Mouse (Mus musculus) spleen, adult 2 months (tissue): ENCODE measurements around the gene Igdcc4. TPM values are rescaled to one million over a fixed set of nuclear protein-coding genes. Genes with fewer than 3 reads are reported as not detected.

Experiments used
- DNase-seq, 2 experiments: peaks; one replicate each; pipeline versions ENCODE4 v3.0.0 to v3.0.0-alpha.2; 2012 to 2021; ENCODE audit warnings: low spot score in 2 of 2, low read depth in 1 of 2
- H3K27ac ChIP-seq: fragments of 200-500 bp; 2 replicates; pipeline ENCODE4 v1.5.1; 2012; ENCODE audit warnings: low read length, inconsistent platforms; ENCODE audit not compliant: insufficient read depth
- H3K27me3 ChIP-seq: fragments of 200-500 bp; 2 replicates; pipeline ENCODE4 v1.6.1; 2012; ENCODE audit warnings: mild to moderate bottlenecking, moderate library complexity, low read length, inconsistent platforms; ENCODE audit not compliant: control insufficient read depth, insufficient read depth
- H3K36me3 ChIP-seq: fragments of 200-500 bp; 2 replicates; pipeline ENCODE4 v1.6.1; 2012; ENCODE audit warnings: mild to moderate bottlenecking, low read length, inconsistent platforms; ENCODE audit not compliant: control insufficient read depth, insufficient read depth
- H3K4me1 ChIP-seq: fragments of 200-500 bp; 2 replicates; pipeline ENCODE4 v1.6.1; 2011; ENCODE audit warnings: inconsistent platforms; ENCODE audit not compliant: control insufficient read depth, insufficient read depth, insufficient read length
- H3K4me3 ChIP-seq: fragments of 200-500 bp; 2 replicates; pipeline ENCODE4 v1.5.1; 2011; ENCODE audit warnings: mild to moderate bottlenecking, inconsistent platforms; ENCODE audit not compliant: insufficient read depth, insufficient read length; ENCODE audit errors: extremely low read depth
- CTCF ChIP-seq: fragments of 200-500 bp; IDR thresholded peaks from 2 replicates; pipeline ENCODE4 v1.5.1; 2011; ENCODE audit warnings: mild to moderate bottlenecking, inconsistent platforms; ENCODE audit not compliant: insufficient read depth, insufficient read length, insufficient replicate concordance; ENCODE audit errors: extremely low read depth
- POLR2A ChIP-seq: fragments of 200-500 bp; IDR thresholded peaks from 2 replicates; pipeline ENCODE4 v1.6.1; 2011; ENCODE audit warnings: low read depth, low read length, inconsistent platforms
- WGBS: fragments of 180-500 bp; shearing (Covaris S2); methylation state at CpG from one replicate; pipeline ENCODE4 v1.1.7; 2018; 5-methylcytosine and 5-hydroxymethylcytosine counted together
- polyA plus RNA-seq: library from polyadenylated mRNA; depleted of rRNA; stranded (reverse); fragments of >200 nt; gene quantifications from 2 replicates; pipeline ENCODE4 v1.2.3, GENCODE M21; 2012

Gene Igdcc4
- polyA plus RNA-seq, 1 experiment: 1.4 TPM

GRCm38 (mm10) chr9:65101686-65102376, 545 bp downstream of the Igdcc4 start:
- TF ChIP-seq POLR2A: no peak
- TF ChIP-seq CTCF: no peak
- no peaks in the 10 kb centered on the region for H3K36me3 ChIP-seq
- peaks cover 21% of the 10 kb centered on the region for H3K27me3 ChIP-seq
- WGBS: 1% methylated on average over 39 of the region's 39 CpGs
- peaks cover 6% of the 10 kb centered on the region for H3K4me1 ChIP-seq
- no peak for DNase-seq
- H3K4me3 ChIP-seq: peak overlapping the region; percentile 51
- no peak overlapping the region for H3K27ac ChIP-seq

- TF ChIP-seq POLR2A (no peak), CTCF (no peak)
- Histone ChIP-seq H3K4me1 (peaks cover 6% of the 10 kb centered on the region), H3K27me3 (peaks cover 21% of the 10 kb centered on the region), H3K4me3 (peak overlapping the region; percentile 51; the same call in 1 of the 2 replicates), H3K36me3 (no peaks in the 10 kb centered on the region), H3K27ac (no peak overlapping the region)
- WGBS: 46% methylated on average over 35 of the region's 36 CpGs
- DNase-seq: no peak
Measured at GRCm38 (mm10) chr9:65102377-65103172, 1.3 kb downstream of the Igdcc4 start.

GRCm38 (mm10) chr9:65103173-65103752, 2.0 kb downstream of the Igdcc4 start:
- no peak for DNase-seq
- H3K4me3 ChIP-seq: no peak overlapping the region
- no peaks in the 10 kb centered on the region for H3K36me3 ChIP-seq
- no peak overlapping the region for H3K27ac ChIP-seq
- no peak for TF ChIP-seq CTCF
- TF ChIP-seq POLR2A: no peak
- WGBS: 57% methylated on average over 8 of the region's 8 CpGs
- peaks cover 6% of the 10 kb centered on the region for H3K4me1 ChIP-seq
- peaks cover 21% of the 10 kb centered on the region for H3K27me3 ChIP-seq

GRCm38 (mm10) chr9:65106821-65107220, 5.5 kb downstream of the Igdcc4 start:
- no peak for DNase-seq
- H3K27ac ChIP-seq: no peak overlapping the region
- TF ChIP-seq CTCF (no peak), POLR2A (no peak)
- peaks cover 9% of the 10 kb centered on the region; the same call in 1 of the 2 replicates for H3K27me3 ChIP-seq
- WGBS: 88% methylated on average over 4 of the region's 4 CpGs
- H3K36me3 ChIP-seq: no peaks in the 10 kb centered on the region
- no peaks in the 10 kb centered on the region for H3K4me1 ChIP-seq
- H3K4me3 ChIP-seq: no peak overlapping the region

- WGBS: 85% methylated on average over 1 of the region's 1 CpGs
- TF ChIP-seq POLR2A (no peak), CTCF (no peak)
- no peaks in the 10 kb centered on the region for H3K36me3 ChIP-seq
- no peaks in the 10 kb centered on the region for H3K4me1 ChIP-seq
- no peak overlapping the region for H3K4me3 ChIP-seq
- DNase-seq: no peak
- H3K27me3 ChIP-seq: peaks cover under 1% of the 10 kb centered on the region; the same call in 1 of the 2 replicates
- H3K27ac ChIP-seq: no peak overlapping the region
Measured at GRCm38 (mm10) chr9:65107893-65108292, 6.6 kb downstream of the Igdcc4 start.

GRCm38 (mm10) chr9:65109132-65110072, 8.1 kb downstream of the Igdcc4 start:
- H3K27ac ChIP-seq: no peak overlapping the region
- no peaks in the 10 kb centered on the region for H3K27me3 ChIP-seq
- no peak for TF ChIP-seq CTCF
- TF ChIP-seq POLR2A: no peak
- no peak overlapping the region for H3K4me3 ChIP-seq
- no peaks in the 10 kb centered on the region for H3K36me3 ChIP-seq
- no peak for DNase-seq
- no peaks in the 10 kb centered on the region for H3K4me1 ChIP-seq
- WGBS: 46% methylated on average over 24 of the region's 24 CpGs
